Mouse (Mus musculus) embryonic facial prominence, embryonic 12.5 days (tissue): Measurements from ENCODE around the gene Metap1. TPM values are rescaled to one million over a fixed set of nuclear protein-coding genes. Genes with fewer than 3 reads are reported as not detected.

Source experiments
- ATAC-seq: fragments of 200-750 bp; cut with Nextera tagmentation; 2 replicates; pipeline ENCODE4 v1.8.0; 2017; ENCODE audit not compliant: insufficient number of reproducible peaks, insufficient read depth, low FRiP score, low TSS enrichment
- H3K27ac ChIP-seq: fragments of 300-500 bp; sonication (generic); 2 replicates; pipeline ENCODE4 v1.5.1; 2016; ENCODE audit warnings: mild to moderate bottlenecking
- H3K27me3 ChIP-seq: fragments of 300-500 bp; sonication (generic); 2 replicates; pipeline ENCODE4 v1.6.1; 2016; ENCODE audit warnings: mild to moderate bottlenecking, moderate library complexity
- H3K36me3 ChIP-seq: fragments of 300-500 bp; sonication (generic); 2 replicates; pipeline ENCODE4 v1.6.1; 2016; ENCODE audit warnings: mild to moderate bottlenecking
- H3K4me1 ChIP-seq: fragments of 300-500 bp; sonication (generic); 2 replicates; pipeline ENCODE4 v1.6.1; 2016
- H3K4me2 ChIP-seq: fragments of 300-500 bp; sonication (generic); replicated peaks from 2 replicates; pipeline ENCODE4 v1.6.1; 2016; ENCODE audit warnings: mild to moderate bottlenecking, moderate library complexity
- H3K4me3 ChIP-seq: fragments of 300-500 bp; sonication (generic); 2 replicates; pipeline ENCODE4 v1.5.1; 2016; ENCODE audit warnings: mild to moderate bottlenecking
- H3K9ac ChIP-seq: fragments of 300-500 bp; sonication (generic); 2 replicates; pipeline ENCODE4 v1.6.1; 2016; ENCODE audit warnings: mild to moderate bottlenecking, moderate library complexity
- H3K9me3 ChIP-seq: fragments of 300-500 bp; sonication (generic); 2 replicates; pipeline ENCODE4 v1.6.1; 2016; ENCODE audit warnings: mild to moderate bottlenecking, moderate library complexity
- WGBS: fragments of 180-500 bp; shearing (Covaris S2); methylation state at CpG from one replicate; pipeline ENCODE4 v1.1.7; 2016; 5-methylcytosine and 5-hydroxymethylcytosine counted together
- polyA plus RNA-seq: library from polyadenylated mRNA; unstranded; fragments of >200 nt; fragmentation: Nextera tagmentation; extraction: Ambion mirVana; gene quantifications from 2 replicates; pipeline ENCODE4 v1.2.1, GENCODE M21; 2016

Gene Metap1
- polyA plus RNA-seq, 1 experiment from 2014 or later = 46.6 TPM

DNA sequence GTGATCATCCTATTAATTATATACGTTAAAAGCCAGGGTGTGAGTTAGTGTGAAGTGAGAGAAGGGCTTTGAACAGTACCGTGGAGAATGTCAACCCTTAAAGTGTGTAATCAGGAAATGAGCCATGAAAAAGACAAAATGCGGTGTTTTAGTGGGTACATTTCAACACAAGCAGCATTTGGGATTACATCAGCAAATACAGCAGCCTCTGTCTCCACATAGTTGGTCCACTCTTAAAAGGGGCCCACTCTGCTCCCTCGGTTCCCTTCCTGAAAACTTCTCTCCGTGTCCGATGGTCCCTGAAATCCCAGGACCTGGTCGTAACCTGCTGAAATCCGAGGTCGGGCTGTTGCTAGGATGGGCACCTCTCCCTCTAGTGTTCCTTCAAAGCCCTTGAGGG is 47.1 kb downstream of the Metap1 start:
- Histone ChIP-seq H3K4me2 (peak overlapping the region; percentile 74), H3K9me3 (no peaks in the 10 kb centered on the region), H3K4me1 (peaks cover 15% of the 10 kb centered on the region), H3K9ac (peak overlapping the region; percentile 86), H3K4me3 (peak overlapping the region; percentile 75), H3K27ac (peak overlapping the region; percentile 67), H3K27me3 (no peaks in the 10 kb centered on the region), H3K36me3 (peaks cover 23% of the 10 kb centered on the region)
- ATAC-seq = 0 out of 2 replicates have a peak, but pooled peaks have one; percentile 3
- WGBS = 2% methylated on average over 9 of the region's 9 CpGs

DNA sequence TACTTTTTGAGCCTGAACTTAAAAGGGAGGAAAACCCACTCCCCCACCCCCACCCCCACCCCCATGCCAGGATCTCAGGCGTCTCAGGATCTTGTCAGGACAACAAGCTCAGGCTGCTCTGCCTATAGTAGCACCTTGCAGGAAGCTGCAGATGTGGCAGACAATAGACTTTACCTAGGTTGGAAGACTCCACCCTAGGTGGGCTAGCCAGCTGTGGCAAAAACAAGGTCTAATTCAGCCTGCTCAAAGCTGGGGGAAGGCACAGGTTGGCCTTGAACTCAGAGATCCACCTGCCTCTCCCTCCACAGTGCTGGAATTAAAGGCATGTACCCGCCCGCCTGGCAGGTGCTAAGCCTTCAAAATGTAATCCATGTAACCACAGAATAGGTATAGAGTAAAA is 50.6 kb downstream of the Metap1 start:
- H3K4me2 ChIP-seq = no peak overlapping the region
- no peak overlapping the region for H3K9ac ChIP-seq
- H3K27ac ChIP-seq = no peak overlapping the region
- no peaks in the 10 kb centered on the region for H3K9me3 ChIP-seq
- 77% methylated on average over 3 of the region's 3 CpGs for whole genome bisulfite sequencing
- H3K4me3 ChIP-seq = no peak overlapping the region
- H3K4me1 ChIP-seq = 0 out of 2 replicates have a peak, but pooled peaks cover 6% of the 10 kb centered on the region
- ATAC-seq = no peak
- H3K36me3 ChIP-seq = no peaks in the 10 kb centered on the region
- H3K27me3 ChIP-seq = no peaks in the 10 kb centered on the region

DNA sequence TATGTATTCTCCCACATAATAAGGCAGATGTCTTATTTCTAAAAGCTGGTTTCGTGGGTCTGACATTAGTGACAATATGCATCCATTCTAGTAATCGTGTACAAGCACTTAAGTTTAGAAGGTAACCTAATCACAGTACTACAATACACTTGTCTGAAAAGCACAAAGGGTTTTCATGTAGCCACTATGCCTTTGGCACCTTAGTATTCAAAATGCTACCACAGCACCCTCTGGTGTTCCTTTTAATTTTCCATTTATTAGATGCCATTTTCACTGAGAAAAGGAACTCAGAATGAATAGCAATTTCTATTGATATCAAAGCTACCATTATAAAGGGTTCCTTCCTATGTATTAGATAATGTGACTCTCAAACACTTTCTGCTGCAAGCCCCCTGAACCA is 57.5 kb downstream of the Metap1 start:
- no peak overlapping the region for H3K4me2 ChIP-seq
- H3K4me3 ChIP-seq = no peak overlapping the region
- no peaks in the 10 kb centered on the region for H3K27me3 ChIP-seq
- no peaks in the 10 kb centered on the region for H3K36me3 ChIP-seq
- H3K27ac ChIP-seq = no peak overlapping the region
- no peaks in the 10 kb centered on the region for H3K4me1 ChIP-seq
- no peak overlapping the region for H3K9ac ChIP-seq
- no peak for ATAC-seq
- 72% methylated on average over 2 of the region's 2 CpGs for WGBS
- H3K9me3 ChIP-seq = no peaks in the 10 kb centered on the region

- 88% methylated on average over 6 of the region's 6 CpGs for WGBS
Observed at GRCm38 (mm10) chr3:138430360-138430976, 58.8 kb downstream of the Metap1 start.

DNA sequence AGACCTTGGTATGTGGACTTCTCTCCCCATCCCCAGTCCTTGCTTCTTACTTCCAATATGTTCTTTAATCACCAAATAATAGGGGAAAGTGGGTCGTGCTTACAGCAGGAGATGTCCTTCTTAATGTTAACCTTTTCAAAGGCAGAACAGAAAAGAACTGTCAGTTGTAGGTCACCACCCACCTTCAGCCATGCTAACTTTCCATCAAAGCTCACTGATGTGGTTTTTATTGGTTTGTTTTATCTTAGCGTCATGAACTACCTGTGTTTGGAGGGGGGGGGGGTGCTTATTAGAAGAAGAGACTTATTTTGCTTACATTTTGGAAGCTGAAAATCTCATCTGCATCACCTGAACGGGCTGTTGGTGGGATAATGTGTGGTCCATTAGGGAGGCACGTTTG is 65.1 kb downstream of the Metap1 start:
- Histone ChIP-seq H3K9ac (no peak overlapping the region), H3K4me2 (no peak overlapping the region), H3K4me1 (no peaks in the 10 kb centered on the region), H3K36me3 (no peaks in the 10 kb centered on the region), H3K27ac (no peak overlapping the region), H3K9me3 (no peaks in the 10 kb centered on the region), H3K4me3 (no peak overlapping the region), H3K27me3 (no peaks in the 10 kb centered on the region)
- no peak for ATAC-seq
- 59% methylated on average over 4 of the region's 4 CpGs for WGBS

More at GRCm38 (mm10) chr3:138430360-138430976, 58.8 kb downstream of the Metap1 start:
- no peak overlapping the region for H3K4me3 ChIP-seq
- H3K36me3 ChIP-seq = no peaks in the 10 kb centered on the region
- H3K4me1 ChIP-seq = no peaks in the 10 kb centered on the region
- H3K4me2 ChIP-seq = no peak overlapping the region
- no peaks in the 10 kb centered on the region for H3K27me3 ChIP-seq
- H3K9ac ChIP-seq = no peak overlapping the region
- no peak overlapping the region for H3K27ac ChIP-seq
- no peak for ATAC-seq
- no peaks in the 10 kb centered on the region for H3K9me3 ChIP-seq

GRCm38 (mm10) chr3:138423664-138424063 is 65.7 kb downstream of the Metap1 start:
- H3K27me3 ChIP-seq = no peaks in the 10 kb centered on the region
- H3K4me3 ChIP-seq = no peak overlapping the region
- H3K4me1 ChIP-seq = no peaks in the 10 kb centered on the region
- H3K27ac ChIP-seq = no peak overlapping the region
- H3K9me3 ChIP-seq = no peaks in the 10 kb centered on the region
- 65% methylated on average over 2 of the region's 2 CpGs for WGBS
- H3K36me3 ChIP-seq = no peaks in the 10 kb centered on the region
- no peak overlapping the region for H3K9ac ChIP-seq
- no peak for ATAC-seq
- no peak overlapping the region for H3K4me2 ChIP-seq

- no peaks in the 10 kb centered on the region for H3K9me3 ChIP-seq
- no peak overlapping the region for H3K4me2 ChIP-seq
- no peak overlapping the region for H3K4me3 ChIP-seq
- no peak overlapping the region for H3K9ac ChIP-seq
- WGBS = 97% methylated on average over 3 of the region's 3 CpGs
- no peaks in the 10 kb centered on the region for H3K4me1 ChIP-seq
- H3K27ac ChIP-seq = no peak overlapping the region
- ATAC-seq = no peak
- no peaks in the 10 kb centered on the region for H3K36me3 ChIP-seq
- H3K27me3 ChIP-seq = no peaks in the 10 kb centered on the region
Observed at GRCm38 (mm10) chr3:138420385-138420784, 68.9 kb downstream of the Metap1 start.

DNA sequence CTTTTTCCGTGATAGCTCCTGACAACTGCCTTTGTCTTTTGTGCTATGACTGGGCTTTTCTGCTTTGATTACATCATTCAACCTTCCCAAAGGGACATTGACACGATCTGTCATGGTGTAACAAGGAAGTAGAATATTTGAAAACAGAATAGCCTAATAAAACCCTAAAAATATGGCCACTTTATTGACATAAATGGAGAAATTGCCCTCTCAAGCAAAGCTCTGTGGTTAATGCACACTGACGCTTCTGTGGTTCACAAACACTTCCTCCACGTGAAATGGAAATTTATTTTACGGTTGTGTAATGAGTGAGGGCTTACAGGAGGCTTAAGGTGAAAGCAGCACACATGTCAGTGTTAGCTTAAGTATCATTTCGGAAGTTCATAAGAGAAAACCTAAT is 69.9 kb downstream of the Metap1 start:
- Histone ChIP-seq H3K4me3 (no peak overlapping the region), H3K4me2 (no peak overlapping the region), H3K9ac (no peak overlapping the region), H3K27me3 (no peaks in the 10 kb centered on the region), H3K9me3 (no peaks in the 10 kb centered on the region), H3K4me1 (no peaks in the 10 kb centered on the region), H3K27ac (no peak overlapping the region), H3K36me3 (no peaks in the 10 kb centered on the region)
- WGBS = 76% methylated on average over 6 of the region's 6 CpGs
- ATAC-seq = no peak

- no peak for ATAC-seq
- Histone ChIP-seq H3K9ac (no peak within 1 kb of the TSS), H3K4me2 (no peak within 1 kb of the TSS), H3K4me3 (no peak within 1 kb of the TSS), H3K27ac (no peak within 1 kb of the TSS), H3K36me3 (no peaks in the 10 kb centered on the region), H3K27me3 (no peaks in the 10 kb centered on the region), H3K9me3 (no peaks in the 10 kb centered on the region), H3K4me1 (no peaks in the 10 kb centered on the region)
- 73% methylated on average over 6 of the region's 6 CpGs for WGBS
Observed at GRCm38 (mm10) chr3:138415121-138415690, 74.1 kb downstream of the Metap1 start, which contains the start of gene Adh4. Gene Adh4, plus strand, starts transcription at chr3:138415466.

DNA sequence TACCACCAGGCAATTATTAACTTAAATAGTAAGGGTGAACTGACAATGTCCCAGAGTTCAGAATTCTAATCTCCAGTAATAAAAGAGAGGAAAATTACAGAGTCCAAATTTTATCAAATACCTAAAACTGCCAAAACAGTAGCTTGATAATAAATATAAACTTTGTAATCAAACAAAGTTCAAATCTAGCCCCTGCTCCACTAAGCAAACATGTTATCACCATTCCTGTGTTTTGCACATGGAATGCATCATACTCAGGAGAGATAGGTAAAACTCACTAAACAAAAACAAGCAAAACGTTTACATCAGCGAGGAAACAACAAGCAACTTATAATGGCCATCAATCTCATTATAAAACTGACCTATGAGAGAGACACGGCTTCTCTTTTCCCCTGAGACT is 79.1 kb downstream of the Metap1 start:
- Histone ChIP-seq H3K9me3 (no peaks in the 10 kb centered on the region), H3K4me2 (no peak overlapping the region), H3K9ac (no peak overlapping the region), H3K4me3 (no peak overlapping the region), H3K36me3 (no peaks in the 10 kb centered on the region), H3K4me1 (no peaks in the 10 kb centered on the region), H3K27me3 (no peaks in the 10 kb centered on the region), H3K27ac (no peak overlapping the region)
- WGBS = 70% methylated on average over 3 of the region's 3 CpGs
- ATAC-seq = no peak

GRCm38 (mm10) chr3:138409585-138409984 is 79.7 kb downstream of the Metap1 start:
- Histone ChIP-seq H3K36me3 (no peaks in the 10 kb centered on the region), H3K27ac (no peak overlapping the region), H3K4me2 (no peak overlapping the region), H3K9me3 (no peaks in the 10 kb centered on the region), H3K4me1 (no peaks in the 10 kb centered on the region), H3K9ac (no peak overlapping the region), H3K27me3 (no peaks in the 10 kb centered on the region), H3K4me3 (no peak overlapping the region)
- ATAC-seq = no peak
- 91% methylated on average over 1 of the region's 1 CpGs for WGBS
